Mouse (Mus musculus) kidney, adult 2 months (tissue): ENCODE measurements at regions not wholly inside any gene's neighbourhood (a gene's known extent, or its start where the extent isn't known, plus 50 kb on each side); places are given as distances from the start of the nearest gene placed in this dataset.

Experiments
- DNase-seq: peaks from one replicate; pipeline ENCODE4 v3.0.0; 2021
- H3K27ac ChIP-seq: fragments of 200-500 bp; 2 replicates; pipeline ENCODE4 v1.5.1; 2012; ENCODE audit warnings: low read depth, low read length, control low read depth, inconsistent platforms; ENCODE audit not compliant: insufficient read depth
- H3K27me3 ChIP-seq: fragments of 200-500 bp; replicated peaks from 2 replicates; pipeline ENCODE4 v1.6.1; 2012; ENCODE audit warnings: mild to moderate bottlenecking, moderate library complexity, low read length, inconsistent platforms; ENCODE audit not compliant: control insufficient read depth, insufficient read depth
- H3K36me3 ChIP-seq: fragments of 200-500 bp; 2 replicates; pipeline ENCODE4 v1.6.1; 2012; ENCODE audit warnings: mild to moderate bottlenecking, moderate library complexity, low read length, inconsistent platforms; ENCODE audit not compliant: control insufficient read depth, insufficient read depth
- H3K4me1 ChIP-seq: fragments of 200-500 bp; 2 replicates; pipeline ENCODE4 v1.6.1; 2011; ENCODE audit warnings: low read length; ENCODE audit not compliant: control insufficient read depth, insufficient read depth
- H3K4me3 ChIP-seq: fragments of 200-500 bp; 2 replicates; pipeline ENCODE4 v1.5.1; 2011; ENCODE audit warnings: mild to moderate bottlenecking, low read depth, low read length, control low read depth; ENCODE audit not compliant: insufficient read depth
- CTCF ChIP-seq: fragments of 200-500 bp; conservative IDR thresholded peaks from 2 replicates; pipeline ENCODE4 v1.5.1; 2011; ENCODE audit warnings: low read depth, mild to moderate bottlenecking, control low read depth, low read length, moderate library complexity, mixed read lengths; ENCODE audit not compliant: insufficient read depth, insufficient read length
- POLR2A ChIP-seq: fragments of 200-500 bp; IDR thresholded peaks from one replicate; pipeline ENCODE4 v1.6.1; 2011; ENCODE audit warnings: low read depth, low read length, control low read depth
- WGBS: fragments of 180-500 bp; shearing (Covaris S2); methylation state at CpG from one replicate; pipeline ENCODE4 v1.1.7; 2018; 5-methylcytosine and 5-hydroxymethylcytosine counted together

DNA sequence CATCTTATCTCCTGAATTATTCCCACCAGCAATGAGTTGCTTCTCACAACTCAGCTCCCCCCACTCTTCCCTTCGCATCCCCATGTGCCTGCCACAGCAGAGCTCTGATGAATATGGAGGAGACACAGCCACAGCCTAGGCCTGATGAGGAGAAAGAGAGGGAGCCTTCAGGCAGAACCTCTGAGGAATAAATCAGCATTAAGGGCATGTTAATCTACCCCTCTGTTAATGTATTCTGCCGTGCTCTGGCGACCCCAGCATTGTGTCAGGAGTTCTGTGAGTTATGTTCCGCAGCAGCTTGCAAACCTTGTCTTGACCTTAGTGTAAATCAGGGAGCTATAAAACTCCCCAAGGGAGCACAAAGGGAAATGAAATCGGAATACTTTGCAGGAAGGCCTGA, 104.0 kb upstream of the Nsun2 start:
- no peak overlapping the region for H3K4me3 ChIP-seq
- 24% methylated on average over 5 of the region's 5 CpGs for WGBS
- no peak overlapping the region for H3K27ac ChIP-seq
- no peaks in the 10 kb centered on the region for H3K27me3 ChIP-seq
- H3K36me3 ChIP-seq = no peaks in the 10 kb centered on the region
- no peaks in the 10 kb centered on the region for H3K4me1 ChIP-seq
- peak; percentile 57 for DNase-seq
- no peak for TF ChIP-seq CTCF
- TF ChIP-seq POLR2A = no peak

DNA sequence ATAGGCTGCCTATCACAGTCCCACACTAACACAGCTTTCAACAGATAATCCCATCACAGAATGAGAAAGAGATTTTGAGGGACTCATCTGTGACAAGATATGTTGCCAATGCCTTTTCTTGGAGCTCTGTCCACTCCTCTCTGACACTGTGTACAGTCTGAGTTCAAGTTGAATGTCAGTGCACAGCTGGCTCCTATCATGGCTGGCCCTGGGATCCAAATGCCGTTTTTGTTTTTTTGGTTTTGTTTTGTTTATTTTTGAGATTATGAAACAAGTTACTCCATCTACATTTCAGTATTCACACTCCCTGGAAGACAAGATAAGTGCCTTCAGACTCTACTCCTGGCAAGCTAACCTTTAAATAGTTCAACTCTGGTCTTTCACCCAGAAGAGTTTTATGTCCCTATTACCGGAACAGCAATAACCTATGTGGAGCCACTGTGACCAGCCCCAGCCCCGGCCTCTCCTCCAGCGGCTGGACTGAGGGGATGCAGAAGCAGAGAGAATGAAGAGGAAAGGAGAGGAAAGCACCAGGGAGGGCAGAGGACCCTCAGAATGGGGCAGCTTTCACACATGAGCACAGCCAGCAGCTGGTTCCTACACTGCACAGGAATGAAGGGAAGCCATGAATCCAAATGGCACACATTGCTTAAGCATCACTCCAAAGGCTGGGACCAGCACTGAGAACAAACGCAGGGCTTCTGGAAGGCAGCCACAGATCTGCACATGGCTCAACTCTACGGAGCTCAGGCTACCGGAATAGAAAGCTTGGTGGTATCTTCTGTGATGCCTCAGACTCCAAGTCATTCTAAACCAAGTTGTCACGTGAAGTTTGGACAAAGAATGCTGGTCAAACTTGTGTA, 99.9 kb upstream of the Nsun2 start:
- Histone ChIP-seq H3K27me3 (no peaks in the 10 kb centered on the region), H3K36me3 (no peaks in the 10 kb centered on the region), H3K27ac (peak overlapping the region; percentile 1; the same call in 1 of the 2 replicates), H3K4me3 (no peak overlapping the region), H3K4me1 (no peaks in the 10 kb centered on the region)
- WGBS = 47% methylated on average over 8 of the region's 8 CpGs
- TF ChIP-seq CTCF = no peak
- TF ChIP-seq POLR2A = no peak
- DNase-seq = peak; percentile 62

DNA sequence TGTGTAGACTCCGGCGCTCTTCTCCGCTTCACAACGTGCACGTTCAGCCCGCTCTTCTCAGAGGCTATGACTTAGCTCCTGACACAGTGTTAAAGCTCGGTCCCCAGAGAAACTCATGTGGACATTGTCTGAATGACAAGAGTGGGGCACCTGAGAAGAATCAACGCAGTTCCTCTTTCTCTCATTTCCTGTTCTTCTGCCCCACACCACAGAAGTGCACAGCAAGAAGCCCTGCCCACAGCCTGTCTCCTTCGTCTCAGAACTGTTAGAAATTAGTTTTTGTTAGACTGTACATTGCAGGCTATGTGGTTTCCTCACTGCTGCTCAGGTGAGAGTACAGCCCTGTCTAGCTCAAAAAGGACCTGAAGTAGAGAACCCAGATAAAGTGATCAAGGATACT, 94.1 kb upstream of the Nsun2 start:
- 85% methylated on average over 9 of the region's 9 CpGs for WGBS
- H3K27me3 ChIP-seq = no peaks in the 10 kb centered on the region

DNA sequence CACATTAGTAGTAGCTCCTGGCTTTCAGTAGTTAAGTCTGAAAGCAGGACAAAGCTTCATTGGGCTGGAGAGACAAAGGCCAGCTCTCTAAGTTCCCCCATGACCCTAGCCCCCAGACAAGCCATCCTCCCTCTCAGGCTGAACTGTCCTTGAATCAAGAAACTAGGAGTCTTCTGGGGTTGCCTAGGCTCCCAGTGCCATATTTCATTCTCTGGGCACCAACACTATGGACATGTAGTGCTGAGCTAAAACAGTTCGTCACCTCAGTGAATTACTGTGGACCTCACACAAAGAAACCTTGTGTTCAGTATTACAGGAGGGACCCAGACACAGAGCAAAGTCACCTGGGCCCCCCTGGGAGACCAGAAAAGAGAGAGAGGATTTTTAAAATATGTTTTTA, 91.7 kb upstream of the Nsun2 start:
- WGBS = 73% methylated on average over 1 of the region's 1 CpGs
- H3K4me1 ChIP-seq = no peaks in the 10 kb centered on the region
- TF ChIP-seq CTCF (no peak), POLR2A (no peak)

More for the DNA sequence above, 94.1 kb upstream of the Nsun2 start:
- DNase-seq = no peak
- H3K36me3 ChIP-seq = no peaks in the 10 kb centered on the region
- no peak overlapping the region for H3K27ac ChIP-seq
- no peak overlapping the region for H3K4me3 ChIP-seq
- TF ChIP-seq CTCF (no peak), POLR2A (no peak)
- no peaks in the 10 kb centered on the region for H3K4me1 ChIP-seq

DNA sequence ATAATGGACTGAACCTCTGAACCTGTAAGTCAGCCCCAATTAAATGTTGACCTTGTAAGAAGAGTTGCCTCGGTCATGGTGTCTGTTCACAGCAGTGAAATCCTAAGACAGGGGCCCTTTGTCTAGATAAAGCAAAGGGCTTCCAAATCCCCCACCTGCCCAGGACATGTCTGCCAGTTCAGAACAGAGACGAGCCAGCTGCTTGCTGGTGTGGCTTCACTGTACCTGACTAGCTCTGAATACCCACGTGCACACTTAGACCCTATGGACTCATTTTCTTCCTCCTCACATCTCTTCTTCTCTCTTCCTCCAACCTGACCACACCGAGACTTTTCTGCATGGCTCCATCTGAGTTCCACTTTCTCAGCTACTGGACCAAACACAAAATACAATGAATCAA, 87.9 kb upstream of the Nsun2 start:
- no peaks in the 10 kb centered on the region for H3K27me3 ChIP-seq
- H3K27ac ChIP-seq = no peak overlapping the region
- no peaks in the 10 kb centered on the region for H3K4me1 ChIP-seq
- 77% methylated on average over 4 of the region's 4 CpGs for WGBS
- no peak overlapping the region for H3K4me3 ChIP-seq
- TF ChIP-seq POLR2A = no peak
- no peaks in the 10 kb centered on the region for H3K36me3 ChIP-seq
- DNase-seq = no peak

More for the DNA sequence above, 91.7 kb upstream of the Nsun2 start:
- Histone ChIP-seq H3K36me3 (no peaks in the 10 kb centered on the region), H3K27ac (no peak overlapping the region), H3K27me3 (no peaks in the 10 kb centered on the region), H3K4me3 (no peak overlapping the region)
- DNase-seq = no peak
